Mouse (Mus musculus) embryonic fibroblast, embryonic 13.5 days (primary cell): ENCODE results near the gene Kcna2.

Experiments
- CTCF ChIP-seq: IDR thresholded peaks from 2 replicates; pipeline ENCODE4 v1.5.1; 2011; ENCODE audit warnings: mild to moderate bottlenecking, control low read depth, low read length, moderate library complexity, borderline replicate concordance; ENCODE audit not compliant: insufficient read depth
- POLR2A ChIP-seq: IDR thresholded peaks from 2 replicates; pipeline ENCODE4 v1.6.1; 2011; ENCODE audit warnings: low read depth, mild to moderate bottlenecking, control low read depth, low read length, moderate library complexity

DNA sequence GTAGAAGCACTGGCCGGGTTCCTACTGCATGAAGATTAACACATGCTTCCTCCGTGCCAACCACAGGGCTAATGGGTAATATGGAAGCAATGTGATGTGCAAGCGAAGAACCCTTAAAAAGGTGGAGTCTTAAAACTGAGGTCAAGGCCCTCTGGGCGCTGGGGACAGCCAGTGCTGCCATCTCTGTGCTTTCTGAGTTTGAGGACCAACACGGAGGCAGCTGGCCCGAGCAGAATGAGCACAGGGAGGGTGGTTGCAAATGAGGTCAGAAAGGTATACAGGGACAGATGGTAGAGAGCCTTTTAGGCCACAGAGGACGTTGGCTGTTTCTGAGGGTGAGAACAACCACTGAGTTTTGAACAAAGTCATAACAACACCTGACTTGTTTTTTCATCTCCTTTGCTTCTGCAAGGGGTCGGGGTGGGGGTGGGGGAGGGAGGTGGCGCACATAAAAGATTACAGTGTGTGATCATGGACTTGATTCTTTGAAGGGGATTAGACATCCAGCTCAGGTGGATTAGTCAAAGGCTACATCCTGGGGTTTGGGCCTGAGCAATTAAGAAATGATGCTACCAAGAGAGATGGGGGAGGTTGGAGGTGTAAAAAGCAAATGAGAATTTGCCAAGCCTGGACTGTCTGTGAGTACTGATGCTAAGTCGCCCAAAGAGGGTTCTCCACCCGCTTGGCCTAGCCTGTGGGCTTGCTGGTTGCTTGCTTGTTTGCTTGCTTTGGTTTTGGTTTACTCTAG, 10.4 kb upstream of the Kcna2 start:
- TF ChIP-seq CTCF (no peak), POLR2A (no peak)
